Mouse (Mus musculus): ENCODE data around the gene Gdf11.

GRCm38 (mm10) chr10:128919203-128919631 is 27.7 kb upstream of the Gdf11 start:
- TF ChIP-seq CTCF (IDR thresholded peaks at IDR 0.05; ENCODE audit: control insufficient read depth, insufficient read depth, low read length) = no peak
- TF ChIP-seq POLR2A (IDR thresholded peaks at IDR 0.05; ENCODE audit: borderline replicate concordance, control insufficient read depth, low read depth, low read length) = no peak
